Mouse (Mus musculus) lung, adult 2 months (tissue): ENCODE measurements around the gene Phf13.
A peak's percentile ranks its signal among the peaks of the same experiment; 100 is the strongest.

Experiments
- CTCF ChIP-seq: fragments of 200-500 bp; IDR thresholded peaks from 2 replicates; pipeline ENCODE4 v1.5.1; 2011; ENCODE audit warnings: mild to moderate bottlenecking, low read length, control low read depth; ENCODE audit not compliant: insufficient read depth
- POLR2A ChIP-seq: fragments of 200-500 bp; IDR thresholded peaks from 2 replicates; pipeline ENCODE4 v1.6.1; 2011; ENCODE audit warnings: low read depth, mild to moderate bottlenecking, control low read depth, low read length, borderline replicate concordance; ENCODE audit errors: extremely low read depth

DNA sequence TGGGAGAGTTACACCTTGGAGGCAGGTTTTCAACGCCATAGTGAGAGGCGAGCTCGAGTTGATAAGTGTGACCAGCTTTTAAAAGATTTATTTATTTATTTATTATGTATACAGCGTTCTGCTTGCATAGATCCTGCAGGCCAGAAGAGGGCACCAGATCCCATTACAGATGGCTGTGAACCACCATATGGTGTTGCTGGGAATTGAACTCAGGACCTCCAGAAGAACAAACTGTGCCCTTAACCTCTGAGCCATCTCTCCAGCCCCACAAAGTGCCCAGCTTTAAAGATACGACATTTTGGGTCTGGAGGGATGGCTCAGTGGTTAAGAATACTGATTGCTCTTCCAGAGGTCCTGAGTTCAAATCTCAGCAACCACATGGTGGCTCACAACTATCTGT is 33.0 kb upstream of the Phf13 start:
- TF ChIP-seq POLR2A: no peak
- peak; percentile 21; the same call in 1 of the 2 replicates for TF ChIP-seq CTCF
